8 mouse cellular contexts compared by ENCODE assay signal in genomic region chrX:12936406-12937172, GRCm38 (mm10).
A peak's percentile ranks its signal among the peaks of the same experiment; 100 is the strongest.
DNase-seq lines count a peak whose midpoint lies in the region; ATAC-seq and TF ChIP-seq lines count a peak whose summit lies in the region.

No protein-coding gene starts in this region.

- no peaks in the 10 kb centered on the region for H3K9me3 ChIP-seq in ES-E14 (ENCODE audit: control insufficient read depth, insufficient read depth, low read depth, low read length)
- H3K9me3 ChIP-seq in forebrain, postnatal 0 days (ENCODE audit: low read length) = no peaks in the 10 kb centered on the region
- no peaks in the 10 kb centered on the region for H3K9me3 ChIP-seq in hindbrain, embryonic 13.5 days

- H3K4me3 ChIP-seq in ES-E14 (ENCODE audit: insufficient read depth in 1 of 2, low read depth in 1 of 2, low read length in 2 of 2, poor library complexity in 1 of 2, severe bottlenecking in 1 of 2) = peak overlapping the region; percentile 47 to 68
- peak overlapping the region; percentile 35 for H3K4me3 ChIP-seq in forebrain, postnatal 0 days (ENCODE audit: low read depth, low read length)
- peak overlapping the region; percentile 42 for H3K4me3 ChIP-seq in hindbrain, embryonic 13.5 days

- H3K4me2 ChIP-seq in forebrain, postnatal 0 days (ENCODE audit: low read depth) = peak overlapping the region; percentile 54
- H3K4me2 ChIP-seq in hindbrain, embryonic 13.5 days = peak overlapping the region; percentile 57

- WGBS in forebrain, postnatal 0 days = 25% methylated on average over 43 of the region's 43 CpGs
- WGBS in hindbrain, embryonic 13.5 days = 14% methylated on average over 42 of the region's 43 CpGs

- peak overlapping the region; percentile 74 for H3K9ac ChIP-seq in ES-E14 (ENCODE audit: insufficient read depth, low read depth, low read length, poor library complexity, severe bottlenecking)
- H3K9ac ChIP-seq in forebrain, postnatal 0 days = peak overlapping the region; percentile 55
- peak overlapping the region; percentile 72 for H3K9ac ChIP-seq in hindbrain, embryonic 13.5 days

- no peak for DNase-seq in ES-E14 (ENCODE audit: low read depth, low spot score)
- peak; percentile 30 for DNase-seq in cerebellum, adult 11 months
- peak; percentile 45 for DNase-seq in forebrain, postnatal 0 days
- peak; percentile 11 to 26 for DNase-seq in layer of hippocampus, postnatal 36 days
- DNase-seq in lung, postnatal 25 days (ENCODE audit: low spot score) = peak; percentile 16
- DNase-seq in retina, embryonic 14.5 days (ENCODE audit: low spot score) = peak; percentile 41
- DNase-seq in thymus, postnatal 36 days = peak; percentile 37 to 45

- H3K4me1 ChIP-seq in ES-E14 (ENCODE audit: control insufficient read depth in 2 of 2, insufficient read depth in 2 of 2, low read length in 2 of 2, poor library complexity in 1 of 2) = 0 out of 4 replicates have a peak, but pooled peaks cover 0 to 4% of the 10 kb centered on the region in 2 experiments
- no peaks in the 10 kb centered on the region for H3K4me1 ChIP-seq in forebrain, postnatal 0 days (ENCODE audit: insufficient read depth)
- H3K4me1 ChIP-seq in hindbrain, embryonic 13.5 days (replicated peaks) = no peaks in the 10 kb centered on the region

- TF ChIP-seq CTCF in forebrain, postnatal 0 days (IDR thresholded peaks at IDR 0.05; ENCODE audit: low read depth) = no peak

- no peak overlapping the region for H3K27ac ChIP-seq in ES-E14 (ENCODE audit: insufficient read depth, low read depth, low read length, poor library complexity, severe bottlenecking)
- 0 out of 2 replicates have a peak overlapping the region, but pooled peaks have one; percentile 35 for H3K27ac ChIP-seq in forebrain, postnatal 0 days (ENCODE audit: low read depth, low read length)
- no peak overlapping the region for H3K27ac ChIP-seq in hindbrain, embryonic 13.5 days

- ATAC-seq in forebrain, postnatal 0 days = peak; percentile 84
- ATAC-seq in hindbrain, embryonic 13.5 days (ENCODE audit: low FRiP score) = peak; percentile 59; the same call in 1 of the 2 replicates

- H3K27me3 ChIP-seq in forebrain, postnatal 0 days (ENCODE audit: insufficient read depth, low read length) = no peaks in the 10 kb centered on the region; the same call in 1 of the 2 replicates
- H3K27me3 ChIP-seq in hindbrain, embryonic 13.5 days = no peaks in the 10 kb centered on the region

- H3K36me3 ChIP-seq in ES-E14 (ENCODE audit: control insufficient read depth, insufficient read depth, low read length, poor library complexity, severe bottlenecking) = no peaks in the 10 kb centered on the region
- no peaks in the 10 kb centered on the region for H3K36me3 ChIP-seq in forebrain, postnatal 0 days (ENCODE audit: insufficient read depth)
- H3K36me3 ChIP-seq in hindbrain, embryonic 13.5 days = no peaks in the 10 kb centered on the region

- in situ Hi-C loops in ES-E14 (cut with MboI; ENCODE audit: low sequenced_read_pairs in 2 of 2, unreplicated experiment in 2 of 2) = no loop called here

TF ChIP-seq in ES-E14, 5 proteins besides CTCF, POLR2A, EP300 and RAD21:
- TF ChIP-seq MAFK (IDR thresholded peaks at IDR 0.05; ENCODE audit: insufficient read depth, low read depth, low read length) = no peak
TF ChIP-seq in ES-E14: peak in this region for 0.
